Mouse (Mus musculus) lung, postnatal 0 days (tissue): ENCODE results near the gene Glipr1l2. TPM values are rescaled to one million over a fixed set of nuclear protein-coding genes. Genes with fewer than 3 reads are reported as not detected.
"Not testable (repeated sequence)": the region's sequence is repeated elsewhere in the genome, so short reads cannot be mapped to it uniquely, and the experiment has no call there.

Experiments
- ATAC-seq: fragments of 200-750 bp; cut with Nextera tagmentation; 2 replicates; pipeline ENCODE4 v1.8.0; 2017; ENCODE audit warnings: moderate library complexity
- DNase-seq: peaks from one replicate; pipeline ENCODE4 v3.0.0-alpha.2; 2016; ENCODE audit warnings: low spot score
- H3K27ac ChIP-seq: fragments of 300-500 bp; sonication (generic); 2 replicates; pipeline ENCODE4 v1.5.1; 2014; ENCODE audit warnings: antibody characterized with exemption, mild to moderate bottlenecking, low read length, mixed read lengths
- H3K27me3 ChIP-seq: fragments of 300-500 bp; sonication (generic); replicated peaks from 2 replicates; pipeline ENCODE4 v1.6.1; 2014; ENCODE audit warnings: low read length, mixed read lengths; ENCODE audit not compliant: insufficient read depth
- H3K36me3 ChIP-seq: fragments of 300-500 bp; sonication (generic); 2 replicates; pipeline ENCODE4 v1.6.1; 2014; ENCODE audit warnings: low read length, mixed read lengths; ENCODE audit not compliant: insufficient read depth
- H3K4me1 ChIP-seq: fragments of 300-500 bp; sonication (generic); 2 replicates; pipeline ENCODE4 v1.6.1; 2014; ENCODE audit warnings: antibody characterized with exemption, low read depth, low read length, mixed read lengths; ENCODE audit not compliant: insufficient read depth
- H3K4me2 ChIP-seq: fragments of 300-500 bp; sonication (generic); replicated peaks from 2 replicates; pipeline ENCODE4 v1.6.1; 2014; ENCODE audit warnings: low read depth, mild to moderate bottlenecking, low read length, moderate library complexity, mixed read lengths
- H3K4me3 ChIP-seq: fragments of 300-500 bp; sonication (generic); 2 replicates; pipeline ENCODE4 v1.5.1; 2014; ENCODE audit warnings: low read depth, low read length
- H3K9ac ChIP-seq: fragments of 300-500 bp; sonication (generic); replicated peaks from 2 replicates; pipeline ENCODE4 v1.6.1; 2014; ENCODE audit warnings: low read depth, mild to moderate bottlenecking
- H3K9me3 ChIP-seq: fragments of 300-500 bp; sonication (generic); 2 replicates; pipeline ENCODE4 v1.6.1; 2016; ENCODE audit warnings: low read length, mixed read lengths
- CTCF ChIP-seq: IDR thresholded peaks from 2 replicates; pipeline ENCODE4 v1.5.1; 2016; ENCODE audit warnings: antibody characterized with exemption, mild to moderate bottlenecking
- EP300 ChIP-seq: IDR thresholded peaks from 2 replicates; pipeline ENCODE4 v1.6.1; 2016; ENCODE audit warnings: antibody characterized with exemption, mild to moderate bottlenecking, control low read depth
- WGBS: fragments of 180-500 bp; shearing (Covaris S2); extraction: QIAGEN DNeasy Blood & Tissue Kit; methylation state at CpG from one replicate; pipeline ENCODE4 v1.1.7; 2014; 5-methylcytosine and 5-hydroxymethylcytosine counted together
- polyA plus RNA-seq: library from polyadenylated mRNA; unstranded; fragments of >200 nt; fragmentation: Nextera tagmentation; extraction: Ambion mirVana; gene quantifications from 2 replicates; pipeline ENCODE4 v1.2.1, GENCODE M21; 2015

Glipr1l2 gene
- not detected in 2 replicates for polyA plus RNA-seq

DNA sequence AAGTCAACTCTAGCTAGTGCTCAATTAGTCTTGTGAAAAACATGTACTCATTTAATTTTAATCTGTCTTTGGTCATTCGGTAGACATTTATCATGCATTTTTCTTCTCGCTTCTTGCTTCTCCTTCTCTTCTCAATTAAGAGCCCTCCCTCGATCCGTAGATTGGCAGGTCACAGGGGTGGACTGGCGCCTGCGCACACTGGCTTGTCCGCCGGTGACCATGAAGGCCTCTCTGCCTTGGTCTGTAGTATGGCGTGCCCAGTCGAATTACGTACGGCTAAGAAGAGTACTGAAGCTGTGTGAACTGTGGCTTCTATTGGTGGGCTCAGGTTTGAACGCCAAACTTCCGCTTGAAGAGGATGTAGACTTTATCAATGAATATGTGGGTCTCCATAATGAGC, at the start of gene Glipr1l2:
Gene Glipr1l2, plus strand, starts transcription at position 198 of the 400 bp plus-strand sequence.
- Histone ChIP-seq H3K4me1 (no peaks in the 10 kb centered on the region), H3K9ac (no peak within 1 kb of the TSS), H3K36me3 (no peaks in the 10 kb centered on the region), H3K4me3 (no peak within 1 kb of the TSS), H3K4me2 (no peak within 1 kb of the TSS), H3K9me3 (no peaks in the 10 kb centered on the region), H3K27me3 (no peaks in the 10 kb centered on the region), H3K27ac (no peak within 1 kb of the TSS)
- DNase-seq = no peak
- no peak for ATAC-seq
- no peak for TF ChIP-seq EP300
- TF ChIP-seq CTCF = no peak
- WGBS = 94% methylated on average over 14 of the region's 14 CpGs

DNA sequence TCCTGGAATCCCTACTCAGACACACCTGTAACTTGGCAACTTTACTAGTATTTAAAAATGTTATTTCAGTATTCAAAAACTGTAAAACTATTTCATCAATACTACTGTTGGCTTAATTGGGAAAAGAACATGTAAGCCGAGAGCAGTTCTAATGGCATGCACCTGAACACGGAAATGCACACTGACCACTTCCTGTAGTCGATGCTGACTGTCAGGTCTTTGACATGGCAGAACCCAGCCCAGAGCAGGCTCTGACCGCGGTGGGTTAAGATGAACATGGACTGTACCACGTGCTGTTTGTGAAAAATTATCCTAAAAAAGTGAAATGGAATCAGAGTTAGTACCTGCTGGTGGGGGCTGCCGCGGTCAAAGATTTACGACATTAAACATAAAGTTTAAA, 39.6 kb upstream of the Glipr1l2 start:
- H3K9me3 ChIP-seq, H3K9ac ChIP-seq, H3K27me3 ChIP-seq, H3K36me3 ChIP-seq, H3K27ac ChIP-seq, H3K4me1 ChIP-seq, DNase-seq, H3K4me2 ChIP-seq, H3K4me3 ChIP-seq, ATAC-seq: not testable (repeated sequence)
- 71% methylated on average over 9 of the region's 9 CpGs for WGBS

- not testable (repeated sequence) for DNase-seq, H3K36me3 ChIP-seq, H3K4me3 ChIP-seq, H3K9me3 ChIP-seq, H3K27ac ChIP-seq, ATAC-seq, H3K4me2 ChIP-seq, H3K9ac ChIP-seq, H3K4me1 ChIP-seq, H3K27me3 ChIP-seq
- 51% methylated on average over 14 of the region's 14 CpGs for WGBS
These were observed 38.9 kb upstream of the Glipr1l2 start for GRCm38 (mm10) chr10:112044283-112044682.

GRCm38 (mm10) chr10:112051220-112051619, 31.9 kb upstream of the Glipr1l2 start:
- H3K9ac ChIP-seq = no peak overlapping the region
- DNase-seq (peak; percentile 9), ATAC-seq (no peak)
- no peaks in the 10 kb centered on the region for H3K9me3 ChIP-seq
- no peaks in the 10 kb centered on the region for H3K4me1 ChIP-seq
- H3K27ac ChIP-seq = no peak overlapping the region
- no peak overlapping the region for H3K4me3 ChIP-seq
- H3K27me3 ChIP-seq = no peaks in the 10 kb centered on the region
- no peaks in the 10 kb centered on the region for H3K36me3 ChIP-seq
- H3K4me2 ChIP-seq = no peak overlapping the region
- TF ChIP-seq EP300 (no peak), CTCF (no peak)

GRCm38 (mm10) chr10:112051956-112052355, 31.2 kb upstream of the Glipr1l2 start:
- not testable (repeated sequence) for H3K27me3 ChIP-seq, H3K9me3 ChIP-seq, H3K4me1 ChIP-seq, DNase-seq, H3K9ac ChIP-seq, H3K4me2 ChIP-seq, H3K4me3 ChIP-seq, ATAC-seq, H3K27ac ChIP-seq, H3K36me3 ChIP-seq
- 58% methylated on average over 2 of the region's 2 CpGs for WGBS

- DNase-seq (peak; percentile 70), ATAC-seq (peak; percentile 75)
- TF ChIP-seq EP300 (no peak), CTCF (peak; percentile 67)
- no peaks in the 10 kb centered on the region for H3K9me3 ChIP-seq
- no peak within 1 kb of the TSS for H3K4me2 ChIP-seq
- H3K4me3 ChIP-seq = no peak within 1 kb of the TSS
- no peak within 1 kb of the TSS for H3K9ac ChIP-seq
- H3K27ac ChIP-seq = no peak within 1 kb of the TSS
- H3K36me3 ChIP-seq = no peaks in the 10 kb centered on the region
- no peaks in the 10 kb centered on the region for H3K27me3 ChIP-seq
- no peaks in the 10 kb centered on the region for H3K4me1 ChIP-seq
- WGBS = 49% methylated on average over 14 of the region's 14 CpGs
These were observed 23.2 kb upstream of the Glipr1l2 start, which contains the start of gene Glipr1l1 for GRCm38 (mm10) chr10:112059702-112060582. Gene Glipr1l1 (plus strand): TSS chr10:112060189.

- DNase-seq, ATAC-seq, H3K9ac ChIP-seq, H3K4me3 ChIP-seq, H3K4me1 ChIP-seq, H3K27ac ChIP-seq, H3K9me3 ChIP-seq, H3K4me2 ChIP-seq, H3K27me3 ChIP-seq, H3K36me3 ChIP-seq: not testable (repeated sequence)
- WGBS = 74% methylated on average over 6 of the region's 6 CpGs
These were observed 22.6 kb upstream of the Glipr1l2 start for GRCm38 (mm10) chr10:112060583-112060934.
